Comparison of ENCODE assay signal across 11 mouse cellular contexts in genomic region chr1:136127856-136128255, GRCm38 (mm10). TPM values are rescaled to one million over a fixed set of nuclear protein-coding genes. Genes with fewer than 3 reads are reported as not detected.
DNase-seq lines count a peak whose midpoint lies in the region; ATAC-seq and TF ChIP-seq lines count a peak whose summit lies in the region.
"Had no signal": no experiment of that assay in that cellular context is flagged by ENCODE, and none has a peak within 500 bp of the region (broad histone marks: within the 10 kb centered on the region; RNA-seq: fewer than 3 reads in every experiment).

No protein-coding gene starts in this region.

- intact Hi-C loops in gastrocnemius, postnatal 14 days (cut with DNase I; ENCODE audit: low total_unique reads): no loop called here

- TF ChIP-seq POLR2A in spleen, adult 2 months (IDR thresholded peaks at IDR 0.05; ENCODE audit: low read depth, low read length): no peak

- no peak overlapping the region for H3K4me3 ChIP-seq in heart, postnatal 0 days (ENCODE audit: low read depth, low read length)
- no peak overlapping the region for H3K4me3 ChIP-seq in spleen, adult 2 months (ENCODE audit: extremely low read depth, insufficient read depth, insufficient read length)
- no peak overlapping the region for H3K4me3 ChIP-seq in stomach, embryonic 16.5 days (replicated peaks; ENCODE audit: low read length)
- H3K4me3 ChIP-seq: hindbrain, embryonic 12.5 days; midbrain, embryonic 10.5 days had no signal

- peaks cover 15% of the 10 kb centered on the region for H3K27me3 ChIP-seq in heart, postnatal 0 days (ENCODE audit: control insufficient read depth, insufficient read depth, low read length)
- no peaks in the 10 kb centered on the region for H3K27me3 ChIP-seq in spleen, adult 2 months (ENCODE audit: control insufficient read depth, insufficient read depth, low read length)
- H3K27me3 ChIP-seq in stomach, embryonic 16.5 days (ENCODE audit: control insufficient read depth, insufficient read depth, low read length): no peaks in the 10 kb centered on the region
- H3K27me3 ChIP-seq: hindbrain, embryonic 12.5 days had no signal

- H3K9ac ChIP-seq in heart, postnatal 0 days (replicated peaks; ENCODE audit: low read depth, low read length): no peak overlapping the region
- H3K9ac ChIP-seq in stomach, embryonic 16.5 days (ENCODE audit: low read length): no peak overlapping the region
- H3K9ac ChIP-seq: hindbrain, embryonic 12.5 days had no signal

- DNase-seq in heart, postnatal 0 days (ENCODE audit: low spot score): no peak
- DNase-seq in heart, postnatal 4 days: no peak
- DNase-seq in spleen, adult 2 months (ENCODE audit: low read depth in 1 of 2, low spot score in 2 of 2): no peak
- no peak for DNase-seq in spleen, postnatal 10 days (ENCODE audit: low spot score in 2 of 2)
- DNase-seq in induced T-regulatory cell, adult 2 months (ENCODE audit: low read depth): peak; percentile 59
- DNase-seq in yolk sac, embryonic 10.5 days (ENCODE audit: low spot score): no peak
- no peak for DNase-seq in gastrocnemius, postnatal 14 days
- DNase-seq: cerebellum, adult 11-12 months had no signal

- peak overlapping the region; percentile 43; the same call in 1 of the 2 replicates for H3K27ac ChIP-seq in heart, postnatal 0 days (ENCODE audit: low read depth)
- H3K27ac ChIP-seq in spleen, adult 2 months (ENCODE audit: insufficient read depth, low read length): peak overlapping the region; percentile 19; the same call in 1 of the 2 replicates
- H3K27ac ChIP-seq in stomach, embryonic 16.5 days (ENCODE audit: low read length): peak overlapping the region; percentile 82
- H3K27ac ChIP-seq: midbrain, embryonic 10.5 days had no signal

- peaks cover 19% of the 10 kb centered on the region for H3K4me1 ChIP-seq in heart, postnatal 0 days (ENCODE audit: control insufficient read depth, insufficient read depth)
- H3K4me1 ChIP-seq in spleen, adult 2 months (ENCODE audit: control insufficient read depth, insufficient read depth, insufficient read length): peaks cover 31% of the 10 kb centered on the region
- peaks cover 49% of the 10 kb centered on the region for H3K4me1 ChIP-seq in stomach, embryonic 16.5 days (ENCODE audit: control insufficient read depth, insufficient read depth, low read length)

- TF ChIP-seq CTCF in heart, postnatal 0 days (IDR thresholded peaks at IDR 0.05; ENCODE audit: low read depth): no peak
- no peak for TF ChIP-seq CTCF in spleen, adult 2 months (IDR thresholded peaks at IDR 0.05; ENCODE audit: extremely low read depth, insufficient read depth, insufficient read length, insufficient replicate concordance)

- 27% methylated on average over 3 of the region's 3 CpGs for WGBS in heart, postnatal 0 days
- WGBS in spleen, adult 2 months: 11% methylated on average over 3 of the region's 3 CpGs
- 44% methylated on average over 3 of the region's 3 CpGs for WGBS in stomach, embryonic 16.5 days

- ATAC-seq in heart, postnatal 0 days (ENCODE audit: insufficient read depth, low read depth): no peak
- no peak for ATAC-seq in stomach, embryonic 16.5 days (ENCODE audit: insufficient read depth, low FRiP score)

- no peaks in the 10 kb centered on the region for H3K36me3 ChIP-seq in heart, postnatal 0 days (replicated peaks; ENCODE audit: control insufficient read depth, insufficient read depth, low read length)
- no peaks in the 10 kb centered on the region for H3K36me3 ChIP-seq in spleen, adult 2 months (ENCODE audit: control insufficient read depth, insufficient read depth, low read length)
- H3K36me3 ChIP-seq in stomach, embryonic 16.5 days (ENCODE audit: control insufficient read depth, insufficient read depth, low read length): no peaks in the 10 kb centered on the region
- H3K36me3 ChIP-seq: hindbrain, embryonic 12.5 days; midbrain, embryonic 10.5 days had no signal

- TF ChIP-seq EP300 in heart, postnatal 0 days (IDR thresholded peaks at IDR 0.05; ENCODE audit: low read depth): no peak

- H3K9me3 ChIP-seq in heart, postnatal 0 days (replicated peaks; ENCODE audit: control insufficient read depth, low read length): no peaks in the 10 kb centered on the region
- no peaks in the 10 kb centered on the region for H3K9me3 ChIP-seq in stomach, embryonic 16.5 days (replicated peaks; ENCODE audit: control insufficient read depth, low read length)
- H3K9me3 ChIP-seq: hindbrain, embryonic 12.5 days; midbrain, embryonic 10.5 days had no signal

- H3K4me2 ChIP-seq in heart, postnatal 0 days (ENCODE audit: low read depth, low read length): no peak overlapping the region
- no peak overlapping the region for H3K4me2 ChIP-seq in stomach, embryonic 16.5 days (ENCODE audit: low read depth, low read length)
- H3K4me2 ChIP-seq: hindbrain, embryonic 12.5 days had no signal

RNA-seq across cellular contexts. Expression of gene Kif21b, which starts 3.3 kb away (rescaled TPM):
- 0.38 and 2.8 TPM in 2 replicates for total RNA-seq in heart, postnatal 0 days (2014; rRNA removed; ENCODE audit: low replicate concordance)
- polyA plus RNA-seq in heart, postnatal 0 days (2015; fragmentation: Nextera tagmentation; extraction: Ambion mirVana): 0.18 and 0.26 TPM in 2 replicates
- 1 to 10 TPM; 1.7 to 2.3 TPM for total RNA-seq in heart, postnatal 4 days (2021)
- 79.2 and 111 TPM in 2 replicates for polyA plus RNA-seq in spleen, adult 2 months (2012; rRNA removed)
- polyA plus RNA-seq in stomach, embryonic 16.5 days (2015; fragmentation: Nextera tagmentation; extraction: Ambion mirVana): 2.2 and 2.3 TPM in 2 replicates
- under 1 TPM; 0.40 to 0.76 TPM for total RNA-seq in gastrocnemius, postnatal 14 days (2021)

Comparison
In these comparisons a context has a peak if more than half of its experiments do, and no peak if none do; other contexts are left out.
1. H3K27ac ChIP-seq: peak in every context shown above with its lines; median percentile 82 in stomach, embryonic 16.5 days; 43 in heart, postnatal 0 days; 19 in spleen, adult 2 months.